Mouse (Mus musculus): ENCODE results near the gene Vta1. TPM values are rescaled to one million over a fixed set of nuclear protein-coding genes. Genes with fewer than 3 reads are reported as not detected.

Gene Vta1
- polyA plus RNA-seq (2015; fragmentation: Nextera tagmentation; extraction: Ambion mirVana) = 92.1 and 98.6 TPM in 2 replicates

DNA sequence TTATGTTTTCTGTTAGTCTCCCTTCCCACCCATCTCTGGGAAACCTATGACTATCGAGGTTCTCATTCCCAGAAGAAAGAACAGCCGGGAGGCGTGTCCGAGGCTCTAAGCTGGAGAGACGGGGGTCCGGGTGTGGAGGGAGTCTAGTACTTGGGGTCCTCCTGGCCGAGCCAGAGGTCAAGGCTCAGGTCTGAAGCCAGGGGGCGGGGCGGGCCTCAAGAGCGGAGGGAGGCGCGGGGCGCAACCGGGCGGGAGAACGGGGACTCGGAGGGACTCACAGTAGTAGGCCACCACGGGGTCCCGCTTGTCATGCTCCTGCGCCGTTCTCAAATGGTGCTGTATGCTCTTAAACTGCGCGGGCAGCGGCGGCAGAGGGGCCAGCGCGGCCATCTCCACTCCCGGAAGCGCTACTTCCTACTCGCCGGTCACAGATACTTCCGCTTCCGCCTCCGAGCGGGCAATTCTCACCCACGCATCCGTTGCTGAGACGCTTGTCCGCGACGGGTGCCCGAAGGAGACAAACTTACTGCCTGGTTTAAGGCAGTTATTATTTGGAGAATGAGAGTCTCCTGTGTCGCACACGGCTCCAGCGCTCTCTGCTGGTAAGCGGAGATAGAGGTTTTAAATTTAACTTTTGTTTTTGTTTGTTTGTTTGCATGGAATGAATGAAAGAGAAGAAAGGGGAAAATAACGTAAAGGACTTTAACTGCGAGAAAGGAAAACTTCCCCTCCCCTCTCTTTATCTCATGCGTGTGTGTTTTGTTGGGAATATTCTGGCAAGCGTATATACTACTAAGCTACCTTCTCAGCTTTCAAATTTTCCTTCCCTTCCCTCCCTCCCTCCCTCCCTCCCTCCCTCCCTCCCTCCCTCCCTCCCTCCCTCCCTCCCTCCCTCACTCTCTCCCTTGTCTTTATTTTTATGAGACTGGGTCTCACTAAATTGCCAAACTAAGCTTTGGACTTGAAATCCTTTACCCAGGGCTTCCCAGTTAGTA is at the start of gene Vta1, which contains the start of gene Nmbr:
Vta1 (minus strand) TSS at position 489 of the 995 bp plus-strand sequence.
Nmbr (plus strand) TSS at position 520 of the 995 bp plus-strand sequence.
- Histone ChIP-seq H3K36me3 (ENCODE audit: control insufficient read depth, insufficient read depth, low read length) (no peaks in the 10 kb centered on the region), H3K4me3 (ENCODE audit: low read length) (peak within 1 kb of the TSS; percentile 91), H3K4me1 (ENCODE audit: control insufficient read depth, insufficient read depth, low read length) (peaks cover 11% of the 10 kb centered on the region), H3K27ac (ENCODE audit: low read length) (peak within 1 kb of the TSS; percentile 62; the same call in 1 of the 2 replicates), H3K4me2 (ENCODE audit: low read depth, low read length) (peak within 1 kb of the TSS; percentile 71), H3K27me3 (replicated peaks; ENCODE audit: control insufficient read depth, insufficient read depth, low read length) (no peaks in the 10 kb centered on the region), H3K9ac (ENCODE audit: low read depth, low read length) (peak within 1 kb of the TSS; percentile 86), H3K9me3 (ENCODE audit: control insufficient read depth, low read length) (no peaks in the 10 kb centered on the region)
- ATAC-seq = peak; percentile 98
- under 1% methylated on average over 50 of the region's 50 CpGs for WGBS

DNA sequence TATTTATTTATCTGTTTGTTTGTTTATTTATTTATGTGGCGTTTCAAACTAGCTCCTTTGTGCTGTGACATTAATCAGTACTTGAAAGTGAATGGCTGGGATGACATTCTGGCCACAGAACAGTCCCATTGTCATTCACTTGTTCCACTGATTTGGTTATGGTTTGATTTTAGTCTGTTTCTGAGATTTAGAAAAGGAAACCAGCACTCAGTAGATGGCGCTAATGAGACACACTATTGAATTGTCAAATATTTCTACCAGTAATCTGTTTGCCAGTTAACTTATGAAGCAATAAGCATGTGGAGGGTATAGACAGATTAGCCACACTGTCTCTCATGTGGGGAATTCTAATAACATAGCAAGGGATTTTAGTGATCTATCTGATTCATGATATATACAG is 28.9 kb upstream of the Vta1 start:
- H3K27ac ChIP-seq (ENCODE audit: low read length) = no peak overlapping the region
- no peak overlapping the region for H3K4me3 ChIP-seq (ENCODE audit: low read length)
- H3K9me3 ChIP-seq (ENCODE audit: control insufficient read depth, low read length) = no peaks in the 10 kb centered on the region
- no peaks in the 10 kb centered on the region for H3K27me3 ChIP-seq (replicated peaks; ENCODE audit: control insufficient read depth, insufficient read depth, low read length)
- H3K36me3 ChIP-seq (ENCODE audit: control insufficient read depth, insufficient read depth, low read length) = no peaks in the 10 kb centered on the region
- H3K9ac ChIP-seq (ENCODE audit: low read depth, low read length) = no peak overlapping the region
- H3K4me1 ChIP-seq (ENCODE audit: control insufficient read depth, insufficient read depth, low read length) = no peaks in the 10 kb centered on the region
- WGBS = 6% methylated on average over 2 of the region's 2 CpGs
- no peak overlapping the region for H3K4me2 ChIP-seq (ENCODE audit: low read depth, low read length)
- ATAC-seq = no peak

- no peaks in the 10 kb centered on the region for H3K9me3 ChIP-seq (ENCODE audit: control insufficient read depth, low read length)
- H3K4me1 ChIP-seq (ENCODE audit: control insufficient read depth, insufficient read depth, low read length) = no peaks in the 10 kb centered on the region
- H3K9ac ChIP-seq (ENCODE audit: low read depth, low read length) = no peak overlapping the region
- WGBS = 70% methylated on average over 9 of the region's 9 CpGs
- no peaks in the 10 kb centered on the region for H3K36me3 ChIP-seq (ENCODE audit: control insufficient read depth, insufficient read depth, low read length)
- H3K4me3 ChIP-seq (ENCODE audit: low read length) = no peak overlapping the region
- H3K27me3 ChIP-seq (replicated peaks; ENCODE audit: control insufficient read depth, insufficient read depth, low read length) = no peaks in the 10 kb centered on the region
- H3K4me2 ChIP-seq (ENCODE audit: low read depth, low read length) = no peak overlapping the region
- H3K27ac ChIP-seq (ENCODE audit: low read length) = no peak overlapping the region
- ATAC-seq = no peak
Measured at GRCm38 (mm10) chr10:14725671-14726070, 20.3 kb upstream of the Vta1 start.

DNA sequence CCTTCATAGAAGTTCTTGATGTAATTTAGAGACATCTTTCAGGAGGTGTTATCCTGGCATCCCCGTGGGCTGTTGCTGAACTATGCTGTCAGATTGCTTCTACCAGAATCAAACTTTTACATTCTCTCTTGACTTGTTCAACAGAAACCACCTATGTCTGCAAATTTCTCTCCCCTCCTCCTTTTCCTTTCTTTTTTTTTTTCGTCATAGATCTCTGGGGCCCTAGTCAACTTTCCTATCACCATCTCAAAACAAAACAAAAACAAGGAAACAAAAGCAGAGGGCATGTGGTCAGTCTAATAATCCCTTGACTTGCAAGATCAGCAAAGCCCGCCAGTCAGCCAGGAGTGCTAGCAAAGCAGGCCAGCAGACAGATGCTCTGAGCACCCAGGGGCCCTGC is 12.8 kb upstream of the Vta1 start, which contains the start of gene Gje1:
Gje1 (minus strand) TSS at position 101 of the 400 bp plus-strand sequence.
- H3K9ac ChIP-seq (ENCODE audit: low read depth, low read length) = no peak within 1 kb of the TSS
- 72% methylated on average over 3 of the region's 3 CpGs for WGBS
- no peaks in the 10 kb centered on the region for H3K9me3 ChIP-seq (ENCODE audit: control insufficient read depth, low read length)

DNA sequence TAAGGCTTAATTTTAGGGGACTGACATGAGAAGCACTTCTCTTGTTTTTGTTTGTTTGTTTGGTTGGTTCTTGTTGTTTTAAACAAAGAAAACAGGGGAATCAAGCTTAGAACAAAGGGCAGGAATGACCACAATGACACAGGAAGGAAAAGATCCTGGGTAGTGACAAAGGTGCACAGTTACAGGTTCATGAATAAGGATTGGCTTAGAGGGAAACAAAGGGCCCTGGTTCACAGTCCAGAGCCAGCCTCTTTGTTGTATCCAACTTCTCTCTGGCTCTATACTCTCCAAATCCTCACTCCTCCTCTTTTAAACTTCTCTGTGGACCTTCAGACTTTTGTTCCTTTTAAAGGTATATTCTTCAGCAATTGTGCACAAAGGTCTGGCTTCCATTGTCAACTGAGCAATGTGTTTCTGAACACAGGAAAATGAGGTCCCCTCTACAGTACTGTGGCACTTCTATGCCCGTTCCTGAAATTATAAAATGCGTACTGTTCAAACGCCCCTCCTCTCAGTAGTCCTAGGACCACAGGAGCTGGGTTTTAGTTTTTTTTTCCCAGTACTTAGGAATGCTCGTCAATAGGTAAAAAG is 1.4 kb downstream of the Vta1 start:
- H3K4me1 ChIP-seq (ENCODE audit: control insufficient read depth, insufficient read depth, low read length) = peaks cover 11% of the 10 kb centered on the region
- no peak overlapping the region for H3K9ac ChIP-seq (ENCODE audit: low read depth, low read length)
- H3K4me3 ChIP-seq (ENCODE audit: low read length) = no peak overlapping the region
- H3K9me3 ChIP-seq (ENCODE audit: control insufficient read depth, low read length) = no peaks in the 10 kb centered on the region
- H3K36me3 ChIP-seq (ENCODE audit: control insufficient read depth, insufficient read depth, low read length) = no peaks in the 10 kb centered on the region
- no peak for ATAC-seq
- H3K27me3 ChIP-seq (replicated peaks; ENCODE audit: control insufficient read depth, insufficient read depth, low read length) = no peaks in the 10 kb centered on the region
- H3K4me2 ChIP-seq (ENCODE audit: low read depth, low read length) = peak overlapping the region; percentile 71
- 61% methylated on average over 4 of the region's 4 CpGs for WGBS
- H3K27ac ChIP-seq (ENCODE audit: low read length) = no peak overlapping the region

More for the DNA sequence above, 12.8 kb upstream of the Vta1 start, which contains the start of gene Gje1:
- Histone ChIP-seq H3K4me1 (ENCODE audit: control insufficient read depth, insufficient read depth, low read length) (no peaks in the 10 kb centered on the region), H3K27me3 (replicated peaks; ENCODE audit: control insufficient read depth, insufficient read depth, low read length) (no peaks in the 10 kb centered on the region), H3K27ac (ENCODE audit: low read length) (no peak within 1 kb of the TSS), H3K4me3 (ENCODE audit: low read length) (no peak within 1 kb of the TSS), H3K4me2 (ENCODE audit: low read depth, low read length) (no peak within 1 kb of the TSS), H3K36me3 (ENCODE audit: control insufficient read depth, insufficient read depth, low read length) (no peaks in the 10 kb centered on the region)
- ATAC-seq = no peak

GRCm38 (mm10) chr10:14703239-14703638 is 2.1 kb downstream of the Vta1 start:
- Histone ChIP-seq H3K27me3 (replicated peaks; ENCODE audit: control insufficient read depth, insufficient read depth, low read length) (no peaks in the 10 kb centered on the region), H3K4me3 (ENCODE audit: low read length) (no peak overlapping the region), H3K9ac (ENCODE audit: low read depth, low read length) (no peak overlapping the region), H3K9me3 (ENCODE audit: control insufficient read depth, low read length) (no peaks in the 10 kb centered on the region), H3K4me1 (ENCODE audit: control insufficient read depth, insufficient read depth, low read length) (peaks cover 11% of the 10 kb centered on the region), H3K36me3 (ENCODE audit: control insufficient read depth, insufficient read depth, low read length) (no peaks in the 10 kb centered on the region), H3K4me2 (ENCODE audit: low read depth, low read length) (no peak overlapping the region), H3K27ac (ENCODE audit: low read length) (no peak overlapping the region)
- 73% methylated on average over 1 of the region's 1 CpGs for whole genome bisulfite sequencing
- ATAC-seq = no peak

DNA sequence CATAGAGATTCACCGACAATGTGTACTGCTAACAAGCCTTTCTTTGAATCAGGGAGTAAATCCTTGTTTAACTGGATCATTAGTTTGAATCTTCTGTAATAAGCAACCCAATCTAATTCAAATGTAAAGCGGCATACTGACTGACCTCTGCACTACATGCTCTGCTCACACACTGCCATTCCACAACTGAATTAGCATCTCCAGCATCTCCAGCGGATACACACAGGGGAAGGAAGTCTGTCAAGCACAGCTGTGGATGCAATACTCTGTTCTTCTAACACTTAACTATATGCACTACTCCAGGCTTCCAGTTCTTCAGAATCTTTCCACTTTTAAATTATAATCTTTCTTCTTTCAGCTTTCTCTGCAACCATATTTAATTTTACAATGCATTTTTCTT is 15.0 kb downstream of the Vta1 start:
- Histone ChIP-seq H3K27me3 (replicated peaks; ENCODE audit: control insufficient read depth, insufficient read depth, low read length) (no peaks in the 10 kb centered on the region), H3K9ac (ENCODE audit: low read depth, low read length) (no peak overlapping the region), H3K4me2 (ENCODE audit: low read depth, low read length) (no peak overlapping the region), H3K4me3 (ENCODE audit: low read length) (no peak overlapping the region), H3K36me3 (ENCODE audit: control insufficient read depth, insufficient read depth, low read length) (no peaks in the 10 kb centered on the region; the same call in 1 of the 2 replicates), H3K27ac (ENCODE audit: low read length) (no peak overlapping the region), H3K4me1 (ENCODE audit: control insufficient read depth, insufficient read depth, low read length) (no peaks in the 10 kb centered on the region), H3K9me3 (ENCODE audit: control insufficient read depth, low read length) (no peaks in the 10 kb centered on the region)
- ATAC-seq = no peak
- whole genome bisulfite sequencing = 81% methylated on average over 3 of the region's 3 CpGs

- Histone ChIP-seq H3K27ac (ENCODE audit: low read length) (no peak overlapping the region), H3K36me3 (ENCODE audit: control insufficient read depth, insufficient read depth, low read length) (no peaks in the 10 kb centered on the region; the same call in 1 of the 2 replicates), H3K4me2 (ENCODE audit: low read depth, low read length) (no peak overlapping the region), H3K4me3 (ENCODE audit: low read length) (no peak overlapping the region), H3K9me3 (ENCODE audit: control insufficient read depth, low read length) (no peaks in the 10 kb centered on the region), H3K27me3 (replicated peaks; ENCODE audit: control insufficient read depth, insufficient read depth, low read length) (no peaks in the 10 kb centered on the region), H3K4me1 (ENCODE audit: control insufficient read depth, insufficient read depth, low read length) (no peaks in the 10 kb centered on the region), H3K9ac (ENCODE audit: low read depth, low read length) (no peak overlapping the region)
- ATAC-seq = no peak
- 79% methylated on average over 6 of the region's 6 CpGs for WGBS
Measured at GRCm38 (mm10) chr10:14688785-14689442, 16.4 kb downstream of the Vta1 start.

DNA sequence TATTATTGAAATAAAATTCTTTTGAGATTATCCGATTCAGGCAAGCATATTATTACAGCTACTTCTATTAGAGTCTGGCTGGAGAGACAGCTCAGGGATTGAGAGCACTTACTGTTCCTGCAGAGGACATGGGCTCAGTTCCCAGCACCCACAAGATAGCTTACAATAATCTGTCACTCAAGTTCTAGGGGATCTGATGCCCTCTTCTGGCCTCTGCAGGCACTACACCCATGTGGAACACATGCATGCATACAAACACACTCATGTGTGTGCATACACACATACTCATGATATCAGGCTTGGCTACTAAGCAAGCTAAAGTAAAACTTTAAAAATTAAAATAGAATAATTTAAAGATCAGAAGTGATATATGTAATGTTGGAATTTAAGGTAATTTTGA is 19.7 kb downstream of the Vta1 start:
- Histone ChIP-seq H3K4me2 (ENCODE audit: low read depth, low read length) (no peak overlapping the region), H3K36me3 (ENCODE audit: control insufficient read depth, insufficient read depth, low read length) (no peaks in the 10 kb centered on the region; the same call in 1 of the 2 replicates), H3K27me3 (replicated peaks; ENCODE audit: control insufficient read depth, insufficient read depth, low read length) (no peaks in the 10 kb centered on the region), H3K27ac (ENCODE audit: low read length) (no peak overlapping the region), H3K4me3 (ENCODE audit: low read length) (no peak overlapping the region), H3K4me1 (ENCODE audit: control insufficient read depth, insufficient read depth, low read length) (no peaks in the 10 kb centered on the region), H3K9ac (ENCODE audit: low read depth, low read length) (no peak overlapping the region), H3K9me3 (ENCODE audit: control insufficient read depth, low read length) (no peaks in the 10 kb centered on the region)
- WGBS = 96% methylated on average over 1 of the region's 1 CpGs
- no peak for ATAC-seq

All from intestine, embryonic 16.5 days (tissue).